Mouse (Mus musculus): ENCODE measurements around the gene Ncoa4. TPM values are rescaled to one million over a fixed set of nuclear protein-coding genes. Genes with fewer than 3 reads are reported as not detected.
A peak's percentile ranks its signal among the peaks of the same experiment; 100 is the strongest.
"Not testable (repeated sequence)": the region's sequence is repeated elsewhere in the genome, so short reads cannot be mapped to it uniquely, and the experiment has no call there.

The Ncoa4 gene
- total RNA-seq (2021), result 100 to 1,000 TPM; 102 to 111 TPM

- peak; percentile 96 for DNase-seq
Measured at GRCm38 (mm10) chr14:32159690-32160246, at the start of gene Ncoa4. Gene Ncoa4, plus strand, starts transcription at chr14:32159865.

DNA sequence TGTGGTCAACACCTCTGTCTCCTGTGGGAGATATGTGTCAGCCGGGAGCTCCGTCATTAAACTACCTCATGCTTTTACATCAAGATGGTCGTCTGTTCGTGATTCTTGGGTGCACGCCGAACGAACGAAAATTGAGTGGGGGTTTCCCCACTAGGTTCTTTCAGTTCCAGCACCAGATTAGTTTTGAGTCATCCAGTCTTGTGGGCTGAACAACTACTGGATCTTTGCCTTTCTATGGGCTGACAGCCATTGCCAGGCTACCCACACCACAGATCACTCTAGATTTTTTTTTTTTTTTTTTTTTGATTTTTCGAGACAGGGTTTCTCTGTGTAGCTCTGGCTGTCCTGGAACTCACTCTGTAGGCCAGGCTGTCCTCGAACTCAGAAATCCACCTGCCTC lies 47.5 kb upstream of the Ncoa4 start:
- not testable (repeated sequence) for DNase-seq

GRCm38 (mm10) chr14:32120940-32121919 lies 38.4 kb upstream of the Ncoa4 start:
- DNase-seq, result no peak

- no peak for DNase-seq
Measured at GRCm38 (mm10) chr14:32121920-32122315, 37.7 kb upstream of the Ncoa4 start.

- DNase-seq, result no peak
Measured at GRCm38 (mm10) chr14:32124261-32124660, 35.4 kb upstream of the Ncoa4 start.

DNA sequence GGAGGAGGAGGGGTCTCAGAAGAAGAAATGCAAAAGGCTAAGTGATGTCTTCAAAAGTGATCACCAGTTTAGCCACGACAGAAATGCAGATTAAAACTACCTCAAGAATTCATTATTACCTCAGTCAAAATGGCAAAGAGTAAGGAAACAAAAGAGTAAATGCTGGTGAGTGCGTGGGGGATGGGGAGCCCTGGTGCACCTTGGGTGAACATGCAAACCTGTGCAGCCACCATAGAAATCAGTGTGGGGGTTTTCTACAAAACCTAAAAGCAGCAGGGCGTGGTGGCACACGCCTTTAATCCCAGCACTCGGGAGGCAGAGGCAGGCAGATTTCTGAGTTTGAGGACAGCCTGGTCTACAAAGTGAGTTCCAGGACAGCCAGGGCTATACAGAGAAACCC lies 34.4 kb upstream of the Ncoa4 start:
- DNase-seq, result not testable (repeated sequence)

DNA sequence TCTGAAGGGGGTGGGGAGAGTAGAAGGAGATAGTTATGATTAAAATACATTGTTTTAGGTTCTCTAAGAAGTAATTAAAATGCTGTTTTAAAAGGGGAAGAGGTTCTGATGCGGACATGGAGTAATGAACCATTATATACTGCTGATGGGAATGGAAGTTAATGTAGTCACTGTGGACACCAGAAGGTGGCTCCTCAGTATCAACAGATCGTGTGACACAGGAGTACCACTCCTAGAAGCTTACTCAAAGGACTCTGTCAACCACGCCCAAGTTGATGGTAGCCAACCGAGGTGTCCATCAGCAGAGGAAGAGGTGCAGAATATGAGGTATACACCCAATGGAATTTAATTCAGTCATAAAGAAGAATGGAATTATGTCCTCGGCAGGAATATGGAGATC lies 31.3 kb upstream of the Ncoa4 start:
- no peak for DNase-seq

DNA sequence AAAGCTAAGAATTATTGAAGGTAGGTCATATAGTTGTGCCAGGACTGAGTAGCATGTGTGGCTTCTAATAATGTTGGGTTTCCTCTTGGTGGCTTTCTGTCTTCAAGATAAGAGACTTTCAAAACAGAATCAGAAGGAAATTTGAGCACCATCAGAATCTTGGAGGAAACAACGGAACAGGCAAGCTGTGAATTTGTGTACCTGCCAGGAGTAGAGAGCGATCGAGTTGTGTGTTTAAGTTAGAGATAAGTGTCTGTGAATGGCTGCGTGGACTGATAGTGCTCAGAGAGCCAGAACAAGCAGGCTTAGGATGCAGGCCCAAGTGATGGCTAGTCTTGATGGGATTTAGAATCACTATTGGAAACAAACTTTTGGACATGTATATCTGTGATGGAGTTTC lies 27.8 kb upstream of the Ncoa4 start:
- DNase-seq, result no peak

GRCm38 (mm10) chr14:32134293-32134692 lies 25.4 kb upstream of the Ncoa4 start:
- no peak for DNase-seq

DNA sequence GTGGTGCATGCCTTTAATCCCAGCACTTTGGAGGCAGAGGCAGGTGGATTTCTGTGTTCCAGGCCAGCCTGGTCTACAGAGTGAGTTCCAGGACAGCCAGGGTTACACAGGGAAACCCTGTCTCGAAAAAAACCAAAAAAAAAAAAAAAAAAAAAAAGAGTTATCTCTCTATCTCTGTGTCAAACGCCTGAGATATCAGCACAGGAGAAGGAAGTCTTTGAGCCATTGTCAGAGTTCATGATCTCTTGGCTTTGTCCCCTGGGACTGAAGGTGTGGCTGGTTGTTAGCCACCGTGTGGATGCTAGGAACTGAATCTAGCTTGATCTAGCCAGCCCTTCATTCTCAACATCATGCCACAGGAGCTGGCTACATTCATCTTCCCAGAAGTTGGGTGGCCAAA lies 23.2 kb upstream of the Ncoa4 start:
- not testable (repeated sequence) for DNase-seq

- DNase-seq, result no peak
Measured at GRCm38 (mm10) chr14:32140359-32140965, 19.2 kb upstream of the Ncoa4 start.

DNA sequence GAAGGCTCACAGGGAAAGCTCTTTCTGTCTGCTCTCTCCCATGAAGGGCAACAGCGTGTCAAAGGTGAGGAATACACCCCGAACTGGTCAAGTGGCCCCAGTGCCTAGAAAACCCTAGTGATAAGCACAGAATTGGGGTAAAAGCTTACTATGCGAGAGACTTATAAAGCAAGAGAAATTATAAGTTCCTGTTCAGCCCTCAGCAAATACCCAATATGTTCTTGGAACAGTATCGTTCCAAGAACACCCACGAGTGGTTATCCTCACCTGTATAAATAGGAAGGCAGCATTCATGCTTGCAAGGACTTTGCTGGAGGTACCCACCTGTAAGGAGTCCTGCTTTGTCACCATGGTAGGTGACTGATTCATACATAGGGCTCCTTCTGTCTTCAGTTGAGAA lies 17.9 kb upstream of the Ncoa4 start, which contains the start of gene Msmb:
Gene Msmb (plus strand): TSS at position 301 of the 400 bp plus-strand sequence.
- no peak for DNase-seq

DNA sequence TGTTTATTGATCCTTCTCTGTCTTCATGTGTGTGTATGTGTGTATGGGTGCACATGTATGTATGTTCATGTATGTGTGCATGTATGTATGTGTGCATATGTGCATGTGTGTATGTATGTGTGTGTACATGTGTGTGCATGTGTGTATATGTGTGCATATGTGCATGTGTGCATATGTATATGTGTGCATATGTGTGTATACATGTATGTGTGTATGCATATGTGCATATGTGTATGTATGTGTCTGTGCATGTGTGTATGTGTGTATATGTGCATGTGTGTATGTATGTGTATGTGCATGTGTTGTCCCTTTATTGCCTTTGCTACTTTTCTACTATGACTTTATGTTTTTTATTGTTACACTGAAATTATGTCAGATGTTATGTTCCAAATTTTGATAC lies 14.9 kb upstream of the Ncoa4 start:
- DNase-seq, result no peak

DNA sequence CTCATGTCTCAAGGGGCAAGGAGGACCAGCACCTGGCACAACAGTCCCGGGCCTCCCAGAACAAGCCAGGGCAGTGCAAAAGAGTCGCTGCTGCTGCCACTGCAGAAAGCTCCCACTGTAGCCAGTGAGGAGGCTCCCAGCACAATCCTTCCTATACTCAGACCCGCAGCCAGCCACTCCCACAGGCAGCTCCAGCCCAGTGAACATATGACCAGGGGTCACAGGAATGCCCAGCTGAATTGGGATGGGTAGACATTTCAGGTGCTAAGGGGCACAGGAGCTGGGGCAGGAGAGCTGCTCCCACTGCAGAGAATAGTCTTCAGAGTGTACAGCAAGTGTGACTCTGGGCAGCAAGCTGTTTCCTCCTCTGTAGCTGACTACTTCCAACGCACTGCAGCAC lies 14.3 kb upstream of the Ncoa4 start:
- DNase-seq, result no peak

DNA sequence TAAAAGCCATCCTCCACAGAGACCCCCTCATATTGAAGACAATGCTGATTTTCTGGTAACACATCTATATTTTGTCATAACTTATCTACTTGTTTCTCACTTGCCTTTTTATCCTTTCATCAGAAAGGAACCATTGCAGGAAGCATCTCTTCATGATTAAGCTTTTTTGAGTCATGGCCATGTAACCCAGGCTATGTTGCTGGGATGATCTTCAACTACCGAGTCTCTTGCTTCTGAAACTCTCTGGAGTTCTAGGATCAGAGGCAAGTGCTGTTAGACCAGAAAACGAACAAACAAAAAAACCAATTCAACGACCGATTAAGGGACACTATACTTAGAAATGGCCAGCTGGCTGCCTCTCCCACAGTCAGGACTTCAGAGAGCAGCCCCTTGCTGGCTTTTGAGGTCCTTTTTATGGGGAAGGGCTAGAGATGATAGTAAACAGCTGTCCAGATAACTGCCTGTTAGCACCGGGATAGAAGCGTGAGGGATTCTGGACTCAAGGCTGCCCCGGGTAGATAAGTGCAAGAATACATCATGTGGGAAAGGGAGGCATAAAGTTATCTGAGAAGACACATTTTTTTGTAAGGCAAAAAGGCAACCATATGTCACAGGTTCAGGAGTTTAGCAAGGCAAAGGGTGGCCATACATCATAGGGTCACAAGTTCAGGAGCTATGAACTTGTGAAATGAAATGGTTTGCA lies 13.7 kb upstream of the Ncoa4 start:
- DNase-seq, result no peak

DNA sequence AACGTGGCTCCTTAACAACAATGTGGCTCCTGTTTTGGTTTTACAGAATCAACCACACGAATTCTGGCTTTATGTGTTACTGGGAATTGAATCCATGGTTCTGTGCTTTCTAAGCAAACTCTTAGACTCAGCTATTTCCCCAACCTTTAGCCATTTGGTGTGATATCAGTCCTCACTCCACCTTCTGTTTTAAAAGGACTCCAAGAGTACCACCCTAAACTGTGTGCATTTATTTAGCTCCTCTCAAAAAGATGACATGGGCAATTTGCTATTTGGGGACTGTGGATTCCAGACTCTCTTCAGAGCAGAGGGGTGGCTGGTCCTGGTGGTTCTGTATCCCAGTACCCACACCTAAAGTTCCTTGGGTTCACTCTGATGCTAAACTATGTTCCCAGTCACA lies 13.1 kb upstream of the Ncoa4 start:
- no peak for DNase-seq

- DNase-seq, result no peak
Measured at GRCm38 (mm10) chr14:32150872-32151271, 8.8 kb upstream of the Ncoa4 start.

- DNase-seq, result no peak
Measured at GRCm38 (mm10) chr14:32152243-32152965, 7.3 kb upstream of the Ncoa4 start.

DNA sequence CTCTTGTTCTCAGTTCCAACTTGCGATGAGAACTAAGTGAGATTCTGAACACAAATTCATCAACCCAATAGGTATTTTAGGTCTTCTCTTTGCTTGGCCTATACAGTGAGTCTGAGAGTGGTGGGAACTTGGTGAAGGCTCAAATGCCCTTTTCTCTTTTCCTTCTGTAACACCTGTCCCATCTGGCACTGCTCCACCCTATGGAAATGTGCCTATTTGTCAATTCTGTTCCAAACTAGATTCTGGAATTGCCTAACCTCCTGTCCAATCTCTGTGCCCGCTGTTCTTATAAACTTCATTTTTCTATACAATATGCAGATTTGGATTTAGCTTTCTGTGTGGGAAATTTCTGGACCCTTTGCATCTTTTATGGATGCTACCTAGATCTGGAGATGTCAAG lies 6.5 kb upstream of the Ncoa4 start:
- no peak for DNase-seq

GRCm38 (mm10) chr14:32154758-32155157 lies 4.9 kb upstream of the Ncoa4 start:
- DNase-seq, result no peak

DNA sequence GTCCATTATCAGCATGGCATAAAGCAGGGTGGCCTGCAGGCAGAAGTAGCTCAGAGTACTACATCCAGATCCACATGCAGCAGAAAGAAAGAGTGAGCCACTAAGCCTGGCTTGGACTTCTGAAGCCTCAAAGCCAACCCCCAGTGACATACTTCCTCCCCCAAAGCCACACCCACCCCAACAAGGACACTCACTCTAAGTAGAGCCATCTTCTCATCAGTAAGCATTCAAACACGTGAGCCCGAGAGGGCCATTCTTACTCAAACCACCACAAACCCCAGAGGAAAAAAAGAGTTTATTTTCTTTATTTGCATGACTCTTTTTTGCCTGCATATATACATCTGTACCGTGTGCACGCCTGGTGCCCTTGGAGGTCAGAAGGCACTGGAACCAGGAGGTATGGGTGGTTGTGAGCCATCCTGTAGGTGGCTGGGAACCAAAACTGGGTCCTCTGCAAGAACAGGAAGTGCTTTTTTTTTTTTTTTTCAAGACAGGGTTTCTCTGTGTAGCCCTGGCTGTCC lies 455 bp upstream of the Ncoa4 start:
- no peak for DNase-seq

DNA sequence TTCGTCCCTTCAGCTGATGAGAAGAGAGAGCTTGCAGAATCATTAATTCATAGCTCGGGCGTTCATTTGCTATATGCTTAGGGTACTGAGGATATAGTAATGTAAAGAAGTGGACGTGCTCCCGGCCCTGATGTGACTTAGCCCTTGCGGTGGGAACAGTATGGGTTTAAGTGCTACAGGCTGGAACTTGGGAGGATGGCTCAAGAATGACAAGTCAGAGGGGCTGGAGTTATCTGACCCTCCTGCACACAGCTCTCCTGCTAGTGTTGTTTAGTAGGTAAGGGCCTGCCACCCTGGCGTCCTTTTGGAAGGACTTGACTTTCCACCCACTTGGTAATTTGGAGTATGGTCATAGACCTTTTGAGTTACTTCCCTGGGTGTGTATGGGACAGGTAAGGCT lies 898 bp downstream of the Ncoa4 start:
- no peak for DNase-seq

Measured in layer of hippocampus, postnatal 36 days (tissue).